Mouse (Mus musculus): ENCODE measurements at regions not wholly inside any gene's neighbourhood (a gene's known extent, or its start where the extent isn't known, plus 50 kb on each side); places are given as distances from the start of the nearest gene placed in this dataset.

GRCm38 (mm10) chr10:17576333-17576750, 146.7 kb upstream of the Cited2 start:
- TF ChIP-seq CTCF (IDR thresholded peaks at IDR 0.05; ENCODE audit: borderline replicate concordance, insufficient read depth, low read length) (no peak), POLR2A (IDR thresholded peaks at IDR 0.05; ENCODE audit: low read depth, low read length) (no peak)
